Mouse (Mus musculus) kidney, adult 2 months (tissue): Measurements from ENCODE around the gene Tk2. TPM values are rescaled to one million over a fixed set of nuclear protein-coding genes. Genes with fewer than 3 reads are reported as not detected.

Experiments
- DNase-seq: peaks from one replicate; pipeline ENCODE4 v3.0.0; 2021
- H3K27ac ChIP-seq: fragments of 200-500 bp; 2 replicates; pipeline ENCODE4 v1.5.1; 2012; ENCODE audit warnings: low read depth, low read length, control low read depth, inconsistent platforms; ENCODE audit not compliant: insufficient read depth
- H3K27me3 ChIP-seq: fragments of 200-500 bp; replicated peaks from 2 replicates; pipeline ENCODE4 v1.6.1; 2012; ENCODE audit warnings: mild to moderate bottlenecking, moderate library complexity, low read length, inconsistent platforms; ENCODE audit not compliant: control insufficient read depth, insufficient read depth
- H3K36me3 ChIP-seq: fragments of 200-500 bp; 2 replicates; pipeline ENCODE4 v1.6.1; 2012; ENCODE audit warnings: mild to moderate bottlenecking, moderate library complexity, low read length, inconsistent platforms; ENCODE audit not compliant: control insufficient read depth, insufficient read depth
- H3K4me1 ChIP-seq: fragments of 200-500 bp; 2 replicates; pipeline ENCODE4 v1.6.1; 2011; ENCODE audit warnings: low read length; ENCODE audit not compliant: control insufficient read depth, insufficient read depth
- H3K4me3 ChIP-seq: fragments of 200-500 bp; 2 replicates; pipeline ENCODE4 v1.5.1; 2011; ENCODE audit warnings: mild to moderate bottlenecking, low read depth, low read length, control low read depth; ENCODE audit not compliant: insufficient read depth
- CTCF ChIP-seq: fragments of 200-500 bp; conservative IDR thresholded peaks from 2 replicates; pipeline ENCODE4 v1.5.1; 2011; ENCODE audit warnings: low read depth, mild to moderate bottlenecking, control low read depth, low read length, moderate library complexity, mixed read lengths; ENCODE audit not compliant: insufficient read depth, insufficient read length
- POLR2A ChIP-seq: fragments of 200-500 bp; IDR thresholded peaks from one replicate; pipeline ENCODE4 v1.6.1; 2011; ENCODE audit warnings: low read depth, low read length, control low read depth
- WGBS: fragments of 180-500 bp; shearing (Covaris S2); methylation state at CpG from one replicate; pipeline ENCODE4 v1.1.7; 2018; 5-methylcytosine and 5-hydroxymethylcytosine counted together
- polyA plus RNA-seq: library from polyadenylated mRNA; depleted of rRNA; stranded (reverse); fragments of >200 nt; gene quantifications from 2 replicates; pipeline ENCODE4 v1.2.3, GENCODE M21; 2012; rRNA removed

Gene Tk2
- polyA plus RNA-seq, 1 experiment: 20.6 TPM

DNA sequence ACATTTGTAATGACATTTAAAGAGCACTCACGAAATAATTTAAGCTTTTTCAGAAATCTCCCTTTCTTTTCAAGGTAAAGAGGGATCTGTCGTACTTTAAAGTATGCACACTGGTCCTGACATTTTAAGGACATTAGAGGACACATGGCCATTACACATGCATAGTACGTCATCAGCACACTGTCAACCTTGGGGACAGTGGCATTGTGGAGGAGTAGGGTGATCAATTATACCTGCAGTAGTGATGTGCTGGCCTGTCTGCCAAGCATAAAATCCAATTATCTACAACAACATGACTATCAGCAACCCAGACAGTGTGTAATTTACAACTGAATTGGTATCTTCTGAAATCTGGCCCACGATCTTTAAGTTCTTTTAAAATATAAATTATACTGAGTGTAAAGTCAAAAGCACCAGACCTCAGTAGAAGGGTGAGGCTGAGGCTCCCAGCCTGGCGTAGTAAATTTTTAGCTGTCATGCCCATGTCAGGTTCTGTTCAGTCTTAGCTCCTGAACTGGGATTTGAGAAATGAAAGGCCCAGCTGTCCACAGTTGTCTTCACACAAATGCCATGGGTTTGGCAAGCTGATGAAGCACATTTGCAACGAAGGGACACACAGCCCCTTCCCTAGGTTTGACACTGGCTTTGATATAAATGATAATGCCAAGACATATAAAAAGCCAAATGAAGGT is 57.4 kb downstream of the Tk2 start:
- H3K4me3 ChIP-seq: no peak overlapping the region
- DNase-seq: no peak
- H3K36me3 ChIP-seq: no peaks in the 10 kb centered on the region
- no peak overlapping the region for H3K27ac ChIP-seq
- H3K4me1 ChIP-seq: no peaks in the 10 kb centered on the region
- TF ChIP-seq POLR2A (no peak), CTCF (no peak)
- 70% methylated on average over 6 of the region's 6 CpGs for WGBS
- H3K27me3 ChIP-seq: no peaks in the 10 kb centered on the region

DNA sequence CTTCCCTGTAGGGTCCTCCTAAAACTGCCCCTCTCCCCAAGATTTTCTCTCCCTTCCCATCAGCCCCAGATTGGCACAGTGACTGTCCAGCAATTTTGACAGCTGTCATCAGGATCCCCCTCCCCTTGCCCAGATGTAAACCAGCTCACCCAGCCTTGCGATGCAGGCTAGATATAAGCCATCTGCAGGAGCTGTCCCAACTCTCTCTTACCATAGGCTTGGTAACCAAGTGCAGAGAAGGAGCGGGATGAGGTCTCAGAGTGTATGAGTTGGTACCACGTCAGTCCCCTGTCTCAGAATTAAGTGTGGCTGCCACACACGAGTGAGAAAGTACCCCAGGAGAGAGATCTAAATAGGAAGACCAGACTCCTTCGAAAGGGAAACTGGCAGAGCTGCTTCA is 59.9 kb downstream of the Tk2 start:
- TF ChIP-seq CTCF: no peak
- no peak for TF ChIP-seq POLR2A
- Histone ChIP-seq H3K36me3 (no peaks in the 10 kb centered on the region), H3K4me1 (no peaks in the 10 kb centered on the region), H3K27me3 (no peaks in the 10 kb centered on the region), H3K27ac (no peak overlapping the region), H3K4me3 (no peak overlapping the region)
- no peak for DNase-seq
- WGBS: 53% methylated on average over 5 of the region's 5 CpGs

DNA sequence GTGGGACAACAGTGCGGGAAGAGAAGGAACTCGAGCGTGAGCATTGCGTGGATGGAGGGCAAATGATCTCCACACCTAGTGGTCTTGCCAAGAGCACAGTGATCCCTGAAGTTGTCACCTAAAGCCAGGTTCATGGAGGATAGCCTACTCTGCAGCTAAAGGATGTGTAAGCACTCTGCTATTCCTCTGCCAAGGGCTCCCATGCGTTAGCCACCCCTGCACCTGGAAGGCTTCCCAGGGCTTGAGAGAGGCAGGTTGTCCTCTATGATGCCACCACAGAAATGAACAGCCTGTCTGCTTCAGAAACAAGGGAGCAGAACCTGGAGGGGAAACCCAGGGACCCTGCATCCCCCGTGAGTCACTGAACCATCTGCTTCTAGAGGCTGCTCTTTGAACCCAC is 60.7 kb downstream of the Tk2 start:
- Histone ChIP-seq H3K4me3 (no peak overlapping the region), H3K27ac (no peak overlapping the region), H3K27me3 (no peaks in the 10 kb centered on the region), H3K4me1 (no peaks in the 10 kb centered on the region), H3K36me3 (no peaks in the 10 kb centered on the region)
- 60% methylated on average over 6 of the region's 6 CpGs for WGBS
- TF ChIP-seq CTCF: no peak
- TF ChIP-seq POLR2A: no peak
- no peak for DNase-seq

DNA sequence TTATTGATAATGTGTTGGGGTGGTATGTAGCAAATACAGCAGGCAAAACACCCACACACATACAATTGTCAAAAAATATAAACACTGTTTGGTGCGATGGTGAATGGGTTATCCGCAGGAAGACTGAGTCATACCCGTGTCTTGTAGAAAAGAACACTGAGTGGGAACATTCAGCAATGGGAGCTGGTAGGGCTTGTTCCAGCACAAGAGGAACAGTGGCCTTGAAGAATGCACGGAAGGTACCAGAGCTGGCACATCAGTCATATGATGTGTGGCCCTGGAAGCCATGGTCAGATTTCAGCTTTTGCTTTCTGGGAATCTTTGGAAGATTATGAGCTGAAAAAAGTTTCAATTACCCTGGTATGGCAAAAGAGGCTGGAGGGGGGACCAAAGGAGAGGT is 61.5 kb downstream of the Tk2 start:
- TF ChIP-seq CTCF (no peak), POLR2A (no peak)
- 82% methylated on average over 4 of the region's 4 CpGs for WGBS
- no peaks in the 10 kb centered on the region for H3K27me3 ChIP-seq
- H3K4me1 ChIP-seq: no peaks in the 10 kb centered on the region
- no peak for DNase-seq
- no peaks in the 10 kb centered on the region for H3K36me3 ChIP-seq
- H3K27ac ChIP-seq: no peak overlapping the region
- no peak overlapping the region for H3K4me3 ChIP-seq

DNA sequence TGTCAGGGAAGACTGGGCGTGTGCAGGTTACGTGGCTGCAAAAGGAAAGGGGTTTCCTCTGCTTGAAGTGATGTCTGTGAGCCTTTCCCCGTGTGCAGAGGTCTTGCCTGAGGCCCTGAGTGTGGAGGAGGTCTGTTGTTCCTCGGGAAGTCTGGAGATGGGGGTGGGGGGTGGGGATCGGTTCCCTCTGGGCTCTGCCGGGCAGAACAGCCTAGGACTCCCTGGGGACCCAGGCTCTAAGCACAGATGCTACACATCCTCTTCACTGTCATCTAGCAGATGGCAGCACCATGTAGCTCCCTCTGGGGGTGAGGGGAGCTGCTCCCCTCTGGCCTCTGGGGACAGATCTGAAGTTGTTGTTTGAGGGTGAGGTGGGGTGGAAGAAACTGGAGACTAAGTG is 63.5 kb downstream of the Tk2 start:
- TF ChIP-seq POLR2A: no peak
- no peak for TF ChIP-seq CTCF
- Histone ChIP-seq H3K4me3 (no peak overlapping the region), H3K36me3 (no peaks in the 10 kb centered on the region), H3K27me3 (no peaks in the 10 kb centered on the region), H3K4me1 (no peaks in the 10 kb centered on the region), H3K27ac (no peak overlapping the region)
- DNase-seq: no peak
- WGBS: 18% methylated on average over 6 of the region's 6 CpGs

DNA sequence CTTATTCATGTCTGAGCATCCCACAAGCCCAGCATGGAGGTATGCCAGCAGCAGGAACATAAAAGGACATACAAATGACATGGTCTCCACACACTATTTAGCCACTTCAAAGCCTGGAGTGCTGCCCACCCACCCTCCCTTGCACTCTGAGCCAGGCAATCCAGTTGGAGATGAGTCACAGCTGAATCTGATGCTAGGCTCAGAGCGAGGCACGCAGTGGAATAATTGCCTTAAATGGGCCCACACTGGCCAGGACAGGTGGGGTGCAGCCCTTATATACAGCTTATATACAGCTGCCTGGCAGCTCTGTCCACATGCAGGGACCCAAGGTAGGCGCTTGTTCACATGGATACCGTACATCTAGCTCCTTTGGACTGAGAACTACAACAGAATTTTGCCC is 71.3 kb downstream of the Tk2 start:
- Histone ChIP-seq H3K4me3 (no peak overlapping the region), H3K27me3 (no peaks in the 10 kb centered on the region), H3K27ac (no peak overlapping the region), H3K4me1 (no peaks in the 10 kb centered on the region), H3K36me3 (no peaks in the 10 kb centered on the region)
- 67% methylated on average over 4 of the region's 4 CpGs for WGBS
- no peak for DNase-seq
- TF ChIP-seq CTCF (no peak), POLR2A (no peak)

Other genes with a start within 250 kb of the Tk2 start
- gene Cdh5, start 146.9 kb downstream of the Tk2 start, polyA plus RNA-seq: 45.1 and 48.5 TPM in 2 replicates
- 0.45 and 0.66 TPM in 2 replicates for gene Bean1, start 78.1 kb downstream of the Tk2 start, polyA plus RNA-seq
- gene Cklf, start 2.3 kb upstream of the Tk2 start, polyA plus RNA-seq: 4.3 and 5.4 TPM in 2 replicates
- gene Cmtm2a, start 44.6 kb upstream of the Tk2 start, polyA plus RNA-seq: 0.16 and 0.28 TPM in 2 replicates
- gene Gm45711, start 61.5 kb upstream of the Tk2 start, polyA plus RNA-seq: not detected in 2 replicates
- not detected in 2 replicates for gene Cmtm1, start 61.6 kb upstream of the Tk2 start, polyA plus RNA-seq
- gene Gm11020, start 73.0 kb upstream of the Tk2 start, polyA plus RNA-seq: not detected in 2 replicates
- gene Cmtm2b, start 73.7 kb upstream of the Tk2 start, polyA plus RNA-seq: 0.18 TPM in 1 of 2 replicates, not detected in the other
- 53.3 and 60.4 TPM in 2 replicates for gene Cmtm3, start 90.9 kb upstream of the Tk2 start, polyA plus RNA-seq
- gene Cmtm4, start 147.2 kb upstream of the Tk2 start, polyA plus RNA-seq: 31.4 and 32.4 TPM in 2 replicates
- 14.7 and 20.3 TPM in 2 replicates for gene Dync1li2, start 194.5 kb upstream of the Tk2 start, polyA plus RNA-seq